Comparison of ENCODE assay signal across 8 mouse cellular contexts in genomic region chr10:81473003-81473451, GRCm38 (mm10). TPM values are rescaled to one million over a fixed set of nuclear protein-coding genes. Genes with fewer than 3 reads are reported as not detected.
DNase-seq lines count a peak whose midpoint lies in the region; ATAC-seq and TF ChIP-seq lines count a peak whose summit lies in the region.

No protein-coding gene starts in this region.

- 0 out of 2 replicates have a peak overlapping the region, but pooled peaks have one; percentile 14 for H3K4me3 ChIP-seq in embryonic facial prominence, embryonic 11.5 days (ENCODE audit: low read depth, low read length)
- peak overlapping the region; percentile 38 for H3K4me3 ChIP-seq in hindbrain, postnatal 0 days (ENCODE audit: low read length)
- peak overlapping the region; percentile 47 for H3K4me3 ChIP-seq in midbrain, embryonic 13.5 days (replicated peaks)

- peaks cover 25% of the 10 kb centered on the region for H3K27me3 ChIP-seq in embryonic facial prominence, embryonic 11.5 days (ENCODE audit: control insufficient read depth, insufficient read depth, low read length)
- 0 out of 2 replicates have a peak, but pooled peaks cover 3% of the 10 kb centered on the region for H3K27me3 ChIP-seq in hindbrain, postnatal 0 days (ENCODE audit: insufficient read depth, low read length)
- peaks cover 30% of the 10 kb centered on the region for H3K27me3 ChIP-seq in midbrain, embryonic 13.5 days

- peak; percentile 66 for DNase-seq in T-cell, adult 2 months (ENCODE audit: low spot score)
- peak; percentile 61 for DNase-seq in embryonic facial prominence, embryonic 11.5 days (ENCODE audit: low spot score)
- peak; percentile 94 for DNase-seq in hindbrain, postnatal 0 days (ENCODE audit: low spot score)
- peak; percentile 60 to 62 for DNase-seq in thymus, postnatal 10 days (ENCODE audit: low spot score in 2 of 2)
- DNase-seq in kidney, postnatal 25 days, result no peak
- no peak for DNase-seq in kidney, adult 8-10 months

- peak; percentile 32; the same call in 1 of the 2 replicates for ATAC-seq in embryonic facial prominence, embryonic 11.5 days (replicated peaks; ENCODE audit: insufficient number of reproducible peaks, low FRiP score, low TSS enrichment, low read depth)
- peak; percentile 74 for ATAC-seq in hindbrain, postnatal 0 days
- peak; percentile 88 for ATAC-seq in midbrain, embryonic 13.5 days
- ATAC-seq in granulocyte monocyte progenitor cell, adult 5-6 weeks (replicated peaks; ENCODE audit: poor library complexity, severe bottlenecking), result no peak

- WGBS in embryonic facial prominence, embryonic 11.5 days, result 1% methylated on average over 20 of the region's 22 CpGs
- under 1% methylated on average over 20 of the region's 22 CpGs for WGBS in hindbrain, postnatal 0 days
- WGBS in midbrain, embryonic 13.5 days, result under 1% methylated on average over 22 of the region's 22 CpGs

- no peak overlapping the region for H3K27ac ChIP-seq in embryonic facial prominence, embryonic 11.5 days (replicated peaks; ENCODE audit: low read depth, low read length)
- H3K27ac ChIP-seq in hindbrain, postnatal 0 days, result peak overlapping the region; percentile 75
- H3K27ac ChIP-seq in midbrain, embryonic 13.5 days, result peak overlapping the region; percentile 96

- no peak for TF ChIP-seq CTCF in hindbrain, postnatal 0 days (IDR thresholded peaks at IDR 0.05; ENCODE audit: low read depth)

- no peaks in the 10 kb centered on the region; the same call in 1 of the 2 replicates for H3K4me1 ChIP-seq in embryonic facial prominence, embryonic 11.5 days (ENCODE audit: control insufficient read depth, insufficient read depth, low read length)
- H3K4me1 ChIP-seq in hindbrain, postnatal 0 days (ENCODE audit: insufficient read depth, low read length), result peaks cover 8% of the 10 kb centered on the region
- H3K4me1 ChIP-seq in midbrain, embryonic 13.5 days (replicated peaks), result peaks cover 52% of the 10 kb centered on the region

- H3K9me3 ChIP-seq in embryonic facial prominence, embryonic 11.5 days (replicated peaks; ENCODE audit: control insufficient read depth, low read length), result no peaks in the 10 kb centered on the region
- no peaks in the 10 kb centered on the region for H3K9me3 ChIP-seq in hindbrain, postnatal 0 days (ENCODE audit: low read length)
- H3K9me3 ChIP-seq in midbrain, embryonic 13.5 days, result no peaks in the 10 kb centered on the region

- H3K9ac ChIP-seq in embryonic facial prominence, embryonic 11.5 days (replicated peaks; ENCODE audit: low read length), result no peak overlapping the region
- peak overlapping the region; percentile 46; the same call in 1 of the 2 replicates for H3K9ac ChIP-seq in hindbrain, postnatal 0 days (replicated peaks; ENCODE audit: low read length)
- peak overlapping the region; percentile 71 for H3K9ac ChIP-seq in midbrain, embryonic 13.5 days (replicated peaks)

- H3K4me2 ChIP-seq in embryonic facial prominence, embryonic 11.5 days (ENCODE audit: low read depth, low read length), result peak overlapping the region; percentile 45
- peak overlapping the region; percentile 69 for H3K4me2 ChIP-seq in hindbrain, postnatal 0 days (ENCODE audit: low read depth, low read length)
- H3K4me2 ChIP-seq in midbrain, embryonic 13.5 days (replicated peaks), result peak overlapping the region; percentile 83

- H3K36me3 ChIP-seq in embryonic facial prominence, embryonic 11.5 days (replicated peaks; ENCODE audit: control insufficient read depth, insufficient read depth, low read depth, low read length), result no peaks in the 10 kb centered on the region
- no peaks in the 10 kb centered on the region for H3K36me3 ChIP-seq in hindbrain, postnatal 0 days (ENCODE audit: insufficient read depth, low read length)
- H3K36me3 ChIP-seq in midbrain, embryonic 13.5 days, result peaks cover 31% of the 10 kb centered on the region

RNA-seq across cellular contexts. Expression of gene Celf5, which starts 9.5 kb away (rescaled TPM):
- polyA plus RNA-seq in embryonic facial prominence, embryonic 11.5 days (2014; fragmentation: Nextera tagmentation; extraction: Ambion mirVana), result 2.5 and 2.7 TPM in 2 replicates
- total RNA-seq in hindbrain, postnatal 0 days (2014; rRNA removed), result 93.9 and 128 TPM in 2 replicates
- 40.1 and 43.2 TPM in 2 replicates for polyA plus RNA-seq in hindbrain, postnatal 0 days (2015; fragmentation: Nextera tagmentation; extraction: Ambion mirVana)
- 75.5 and 79.4 TPM in 2 replicates for polyA plus RNA-seq in midbrain, embryonic 13.5 days (2015; fragmentation: Nextera tagmentation; extraction: Ambion mirVana)
- total RNA-seq in granulocyte monocyte progenitor cell, adult 5-6 weeks (2014; fragmentation: Nextera tagmentation), result not detected in 2 replicates
- total RNA-seq in granulocyte monocyte progenitor cell, adult 5-6 weeks (2017), result not detected in 2 replicates

RNA-seq across cellular contexts. Expression of gene Nfic, which starts 17.6 kb away (rescaled TPM):
- 13.1 and 16.1 TPM in 2 replicates for polyA plus RNA-seq in embryonic facial prominence, embryonic 11.5 days (2014; fragmentation: Nextera tagmentation; extraction: Ambion mirVana)
- 17.2 and 26.5 TPM in 2 replicates for total RNA-seq in hindbrain, postnatal 0 days (2014; rRNA removed)
- polyA plus RNA-seq in hindbrain, postnatal 0 days (2015; fragmentation: Nextera tagmentation; extraction: Ambion mirVana), result 33.8 and 34.6 TPM in 2 replicates
- 13.1 and 15.2 TPM in 2 replicates for polyA plus RNA-seq in midbrain, embryonic 13.5 days (2015; fragmentation: Nextera tagmentation; extraction: Ambion mirVana)
- 39.6 and 41.7 TPM in 2 replicates for total RNA-seq in granulocyte monocyte progenitor cell, adult 5-6 weeks (2014; fragmentation: Nextera tagmentation)
- 5.3 and 10.5 TPM in 2 replicates for total RNA-seq in granulocyte monocyte progenitor cell, adult 5-6 weeks (2017)

RNA-seq across cellular contexts. Expression of gene Ncln, which starts 23.2 kb away (rescaled TPM):
- polyA plus RNA-seq in embryonic facial prominence, embryonic 11.5 days (2014; fragmentation: Nextera tagmentation; extraction: Ambion mirVana), result 31.9 and 44.2 TPM in 2 replicates
- total RNA-seq in hindbrain, postnatal 0 days (2014; rRNA removed), result 124 and 170 TPM in 2 replicates
- polyA plus RNA-seq in hindbrain, postnatal 0 days (2015; fragmentation: Nextera tagmentation; extraction: Ambion mirVana), result 66.3 and 66.5 TPM in 2 replicates
- polyA plus RNA-seq in midbrain, embryonic 13.5 days (2015; fragmentation: Nextera tagmentation; extraction: Ambion mirVana), result 57.1 and 58.2 TPM in 2 replicates
- total RNA-seq in granulocyte monocyte progenitor cell, adult 5-6 weeks (2014; fragmentation: Nextera tagmentation), result 124 and 140 TPM in 2 replicates
- total RNA-seq in granulocyte monocyte progenitor cell, adult 5-6 weeks (2017), result 83.1 and 128 TPM in 2 replicates

RNA-seq across cellular contexts. Expression of gene S1pr4, which starts 26.9 kb away (rescaled TPM):
- 0.20 and 0.31 TPM in 2 replicates for polyA plus RNA-seq in embryonic facial prominence, embryonic 11.5 days (2014; fragmentation: Nextera tagmentation; extraction: Ambion mirVana)
- 0.40 and 1.3 TPM in 2 replicates for total RNA-seq in hindbrain, postnatal 0 days (2014; rRNA removed)
- 0.38 and 0.40 TPM in 2 replicates for polyA plus RNA-seq in hindbrain, postnatal 0 days (2015; fragmentation: Nextera tagmentation; extraction: Ambion mirVana)
- polyA plus RNA-seq in midbrain, embryonic 13.5 days (2015; fragmentation: Nextera tagmentation; extraction: Ambion mirVana), result 0.64 and 0.77 TPM in 2 replicates
- 7.8 and 10.5 TPM in 2 replicates for total RNA-seq in granulocyte monocyte progenitor cell, adult 5-6 weeks (2014; fragmentation: Nextera tagmentation)
- 7.0 and 9.2 TPM in 2 replicates for total RNA-seq in granulocyte monocyte progenitor cell, adult 5-6 weeks (2017)

RNA-seq across cellular contexts. Expression of gene Gna15, which starts 51.0 kb away (rescaled TPM):
- polyA plus RNA-seq in embryonic facial prominence, embryonic 11.5 days (2014; fragmentation: Nextera tagmentation; extraction: Ambion mirVana), result 0.77 and 0.92 TPM in 2 replicates
- total RNA-seq in hindbrain, postnatal 0 days (2014; rRNA removed), result 2.5 and 9.8 TPM in 2 replicates
- polyA plus RNA-seq in hindbrain, postnatal 0 days (2015; fragmentation: Nextera tagmentation; extraction: Ambion mirVana), result 1.2 and 1.9 TPM in 2 replicates
- 0.94 and 1.0 TPM in 2 replicates for polyA plus RNA-seq in midbrain, embryonic 13.5 days (2015; fragmentation: Nextera tagmentation; extraction: Ambion mirVana)
- total RNA-seq in granulocyte monocyte progenitor cell, adult 5-6 weeks (2014; fragmentation: Nextera tagmentation), result 30.0 and 31.7 TPM in 2 replicates
- total RNA-seq in granulocyte monocyte progenitor cell, adult 5-6 weeks (2017), result 23.8 and 34.6 TPM in 2 replicates

Comparison
In these comparisons a context has a peak if more than half of its experiments do, and no peak if none do; other contexts are left out.
1. DNase-seq: peak in T-cell, adult 2 months (single experiment), embryonic facial prominence, embryonic 11.5 days (single experiment), hindbrain, postnatal 0 days (single experiment) and thymus, postnatal 10 days (2 of 2); none in kidney, postnatal 25 days (0 of 2) and kidney, adult 8-10 months (0 of 2).
2. RNA of gene Celf5, which starts 9.5 kb away (polyA plus RNA-seq): 75.5 to 79.4 TPM in midbrain, embryonic 13.5 days and 40.1 to 43.2 TPM in hindbrain, postnatal 0 days; 2.5 to 2.7 TPM in embryonic facial prominence, embryonic 11.5 days; every median in the first group is over 10 times any median in the second.
3. Peak in every context shown above with its lines, with median percentiles within 50 percentile points of each other: H3K4me2 ChIP-seq and H3K4me3 ChIP-seq.